Mouse (Mus musculus): ENCODE measurements around the gene Fgf4.
"Not testable (repeated sequence)": the region's sequence is repeated elsewhere in the genome, so short reads cannot be mapped to it uniquely, and the experiment has no call there.

Gene Fgf4

DNA sequence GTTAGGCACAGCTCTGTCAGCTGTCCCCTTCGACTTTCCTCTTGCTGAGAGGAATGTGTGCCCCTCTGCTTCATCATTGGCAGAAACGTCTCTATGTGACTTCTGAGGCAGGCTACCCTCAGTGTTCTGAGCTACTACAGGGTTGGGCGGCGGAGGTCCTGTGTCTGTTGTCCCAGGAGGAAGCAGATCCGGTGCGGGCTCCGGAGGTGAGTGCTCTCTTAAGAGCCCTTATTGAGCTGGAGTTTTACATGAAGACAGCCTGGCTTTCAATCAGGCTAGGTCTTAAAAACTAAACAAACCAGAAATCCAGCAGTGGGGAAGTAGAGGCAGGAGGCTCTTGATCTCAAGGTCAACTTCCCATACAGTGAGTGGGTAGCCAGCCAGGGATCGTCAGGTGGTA lies 20.4 kb downstream of the Fgf4 start:
- DNase-seq: no peak

DNA sequence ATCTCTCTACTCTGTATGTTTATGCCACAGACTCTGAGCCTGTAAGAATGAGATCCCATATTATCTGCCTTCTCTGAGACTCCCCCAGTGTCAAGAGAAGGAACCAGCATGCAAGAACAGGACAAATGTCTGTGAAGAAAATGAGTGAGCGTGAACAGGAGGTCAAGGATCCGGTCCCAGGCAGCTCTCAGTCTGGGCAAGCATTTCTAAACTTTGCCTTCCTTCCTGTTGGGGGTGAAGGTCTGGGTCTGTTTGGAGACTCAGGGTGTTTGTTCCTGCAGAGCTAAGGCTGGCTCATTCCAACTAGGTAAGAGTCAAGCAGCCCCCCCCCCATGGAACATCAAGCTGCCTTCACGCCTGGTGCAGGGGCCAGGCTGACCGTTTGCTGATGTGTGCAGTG lies 25.3 kb downstream of the Fgf4 start:
- no peak for DNase-seq

DNA sequence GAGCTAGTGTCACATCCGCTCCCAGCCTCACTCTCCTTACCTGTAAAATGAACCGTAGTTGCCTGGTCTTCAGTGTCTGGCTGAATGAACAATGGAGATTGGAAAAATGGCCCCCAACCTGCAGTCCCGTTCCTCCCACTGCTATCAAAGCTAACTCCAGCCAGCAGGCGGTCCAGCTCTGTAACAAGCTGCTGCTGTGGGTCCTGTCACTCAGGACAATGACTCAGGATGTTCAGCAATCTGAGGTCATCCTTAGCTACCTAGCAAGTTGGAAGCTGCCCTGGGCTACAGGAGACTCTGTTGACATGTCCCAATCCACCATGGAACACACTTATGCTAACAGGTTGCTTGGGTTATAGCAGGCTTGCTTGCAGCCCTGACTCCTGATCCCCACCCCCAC lies 26.0 kb downstream of the Fgf4 start:
- DNase-seq: no peak

DNA sequence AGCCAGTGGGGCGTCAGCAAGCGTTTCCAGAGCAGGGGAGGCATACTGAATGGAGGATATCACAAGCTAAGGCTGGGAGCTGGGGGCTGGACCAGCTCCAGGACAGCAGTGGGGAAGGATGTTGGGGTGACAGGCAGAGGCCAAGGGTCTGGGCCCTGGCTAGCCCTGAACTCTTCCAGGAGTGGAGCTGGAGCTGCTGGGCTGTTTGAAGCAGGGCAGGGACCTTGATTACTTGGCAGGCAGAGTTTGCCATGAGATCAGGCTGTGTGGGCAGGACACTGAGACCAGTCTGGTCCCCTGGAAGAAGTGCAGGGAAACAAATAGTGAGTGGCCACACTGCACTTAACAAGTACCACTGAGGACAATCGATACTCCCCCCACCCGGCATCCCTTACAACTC lies 27.1 kb downstream of the Fgf4 start:
- DNase-seq: no peak

DNA sequence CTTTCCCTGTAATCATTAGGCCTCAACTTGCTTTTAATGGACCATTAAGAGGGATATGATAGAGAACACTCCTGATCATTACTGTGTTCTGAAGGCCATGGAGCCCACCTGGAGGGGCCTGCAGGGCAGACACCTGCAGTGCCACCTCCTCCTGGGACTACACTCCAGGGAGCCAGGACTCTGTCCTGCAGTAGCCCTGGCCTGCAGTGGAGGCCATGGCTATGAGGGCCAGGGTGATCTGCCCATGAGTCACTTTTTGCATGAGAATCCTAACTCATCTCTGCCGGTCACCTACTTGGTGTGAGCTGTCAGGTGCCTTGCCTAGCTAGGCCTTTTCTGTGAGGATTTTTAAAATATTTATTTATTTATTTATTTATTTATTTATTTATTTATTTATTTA lies 31.2 kb downstream of the Fgf4 start:
- DNase-seq: no peak

DNA sequence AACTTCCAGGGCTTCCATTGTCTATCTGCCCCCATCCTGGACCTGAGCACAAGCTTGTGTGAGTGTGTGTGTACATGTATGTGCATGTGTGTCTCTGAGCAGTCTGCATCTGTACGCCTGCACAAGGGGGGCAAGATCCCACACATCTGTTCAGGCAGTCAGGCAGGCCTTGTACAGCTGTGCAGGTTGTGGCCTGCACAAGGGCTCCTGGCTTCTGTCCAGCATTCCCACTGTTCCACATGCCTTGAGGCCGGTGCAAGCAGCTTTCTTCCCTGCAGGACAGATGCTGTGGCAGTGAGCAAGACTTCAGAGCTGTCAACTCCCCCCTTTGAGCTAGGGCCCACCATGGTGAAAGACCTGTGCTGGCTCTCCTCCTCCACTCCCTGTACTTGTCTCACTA lies 35.9 kb downstream of the Fgf4 start:
- DNase-seq: no peak

GRCm38 (mm10) chr7:144887672-144888071 lies 40.5 kb downstream of the Fgf4 start:
- no peak for DNase-seq

- DNase-seq: no peak
Measured at GRCm38 (mm10) chr7:144888564-144889299, 41.6 kb downstream of the Fgf4 start.

- not testable (repeated sequence) for DNase-seq
Measured at GRCm38 (mm10) chr7:144890661-144891060, 43.5 kb downstream of the Fgf4 start.

DNA sequence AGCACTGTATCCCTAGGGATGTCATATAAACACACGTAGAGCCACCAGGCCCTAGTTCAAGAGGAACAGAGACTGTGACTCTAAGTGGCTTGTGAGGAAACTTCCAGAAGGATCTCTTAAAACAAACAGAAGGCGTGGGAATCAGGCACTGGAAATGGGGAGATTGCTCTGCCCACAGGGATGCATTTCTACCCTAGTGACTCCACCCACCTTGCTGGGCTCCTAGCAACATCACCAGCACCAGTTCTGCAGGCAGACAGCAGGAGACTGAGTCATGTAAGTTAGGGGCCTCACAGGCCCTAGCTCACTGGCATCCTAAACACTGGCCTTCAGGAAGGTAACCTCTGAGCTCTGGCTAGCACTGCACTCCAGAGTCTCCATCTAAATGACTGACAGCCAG lies 44.7 kb downstream of the Fgf4 start:
- DNase-seq: no peak

DNA sequence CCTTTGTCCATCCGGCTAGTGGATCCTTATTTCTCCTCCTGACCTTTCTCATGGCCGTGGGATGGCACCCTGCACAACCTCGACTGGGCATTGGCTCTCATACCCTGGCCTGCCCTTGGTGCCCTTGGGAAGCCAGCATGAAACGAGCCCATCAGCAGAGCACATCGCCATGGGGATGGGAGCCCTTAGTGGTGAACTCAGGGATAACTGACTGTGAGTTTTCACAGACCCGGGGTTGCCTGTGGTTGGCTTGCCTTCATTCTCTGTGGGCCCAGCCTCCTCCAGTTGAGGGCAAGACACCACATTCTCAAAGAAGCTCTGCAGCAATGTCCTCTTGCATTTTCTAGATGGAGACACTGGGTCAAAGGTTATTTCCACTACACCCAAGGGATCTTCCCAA lies 45.2 kb downstream of the Fgf4 start:
- no peak for DNase-seq

DNA sequence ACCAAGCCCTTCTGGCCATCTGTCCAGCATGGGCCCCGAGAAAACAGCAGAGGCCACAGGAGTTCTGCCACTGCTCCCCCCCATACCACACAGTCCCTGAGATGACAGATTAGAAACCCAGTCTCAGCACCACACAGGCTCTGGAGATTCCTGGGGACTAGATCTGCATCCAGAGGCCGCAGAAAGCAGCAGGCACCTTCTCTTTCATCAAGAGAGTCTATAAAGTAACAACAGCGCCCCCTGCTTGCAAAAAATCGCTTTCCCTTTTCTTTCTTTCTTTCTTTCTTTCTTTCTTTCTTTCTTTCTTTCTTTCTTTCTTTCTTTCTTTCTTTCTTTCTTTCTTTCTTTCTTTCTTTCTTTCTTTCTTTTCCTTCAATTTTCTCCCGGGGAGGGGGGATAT lies 47.0 kb downstream of the Fgf4 start:
- no peak for DNase-seq

- DNase-seq: no peak
Measured at GRCm38 (mm10) chr7:144894706-144895105, 47.5 kb downstream of the Fgf4 start.

DNA sequence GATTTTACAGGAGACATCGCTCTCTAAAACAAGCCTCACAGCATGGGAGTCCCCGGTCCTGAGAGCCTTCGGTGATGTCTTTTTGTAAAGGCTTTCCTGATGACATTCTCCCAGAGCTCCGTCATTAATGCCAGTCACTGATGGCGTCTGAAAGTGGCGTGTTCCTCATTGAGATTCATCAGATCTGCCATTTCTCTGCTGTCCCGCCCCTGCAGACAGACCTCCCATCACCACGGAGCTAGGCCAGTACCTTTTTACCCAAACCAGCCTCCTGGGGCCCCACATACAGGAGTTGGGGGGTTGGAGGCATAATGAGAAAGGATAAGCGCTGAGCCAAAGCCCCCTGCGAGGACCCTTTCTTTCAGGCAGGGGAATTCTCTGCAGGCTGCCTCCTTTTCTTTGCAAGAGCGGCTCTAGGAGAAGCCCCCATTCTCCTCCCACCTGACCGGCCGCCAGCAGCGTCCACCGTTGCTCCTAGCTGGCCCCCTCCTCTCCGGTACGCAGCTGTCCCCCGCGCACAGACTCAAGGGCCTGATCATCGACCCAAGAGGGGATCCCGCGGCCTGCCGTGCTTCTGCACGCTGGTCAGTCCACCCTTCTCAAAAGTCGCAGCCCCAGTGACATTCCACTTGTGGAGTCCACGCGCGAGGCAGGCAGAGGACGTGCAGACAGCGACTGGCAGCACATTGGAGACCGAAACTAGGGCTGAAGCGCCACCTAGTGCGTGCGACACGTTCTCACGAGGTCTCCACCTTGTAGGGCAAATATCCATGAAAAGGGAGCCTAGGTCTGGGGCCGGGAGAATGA lies 48.3 kb downstream of the Fgf4 start:
- peak; percentile 55 for DNase-seq

- DNase-seq: no peak
Measured at GRCm38 (mm10) chr7:144896294-144897218, 49.4 kb downstream of the Fgf4 start, which contains the start of gene Fgf15. TSS of gene Fgf15 (plus strand) at chr7:144896531.

DNA sequence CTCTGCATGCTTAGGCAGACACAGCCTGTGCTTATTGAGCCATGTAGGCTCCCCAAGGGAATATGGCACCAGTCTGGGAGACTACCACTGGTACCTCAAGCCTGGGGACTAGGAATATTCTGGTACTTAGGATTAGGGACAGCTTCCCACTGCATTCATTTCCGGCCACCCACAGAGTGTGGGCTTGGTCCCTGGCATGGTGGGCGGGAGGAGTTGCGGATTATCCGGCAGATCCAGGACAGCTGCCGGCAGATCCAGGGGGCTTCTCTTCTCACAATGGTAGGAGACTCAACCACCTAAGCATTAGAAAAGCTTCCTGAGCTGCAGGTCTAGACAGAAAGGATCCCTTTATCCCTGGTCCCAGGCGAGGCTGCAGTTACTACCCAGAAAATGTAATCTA lies 51.3 kb downstream of the Fgf4 start:
- no peak for DNase-seq

- not testable (repeated sequence) for DNase-seq
Measured at GRCm38 (mm10) chr7:144905514-144905913, 58.3 kb downstream of the Fgf4 start.

- peak; percentile 40 for DNase-seq
Measured at GRCm38 (mm10) chr7:144906708-144907397, 59.7 kb downstream of the Fgf4 start.

GRCm38 (mm10) chr7:144907793-144908192 lies 60.6 kb downstream of the Fgf4 start:
- DNase-seq: no peak

DNA sequence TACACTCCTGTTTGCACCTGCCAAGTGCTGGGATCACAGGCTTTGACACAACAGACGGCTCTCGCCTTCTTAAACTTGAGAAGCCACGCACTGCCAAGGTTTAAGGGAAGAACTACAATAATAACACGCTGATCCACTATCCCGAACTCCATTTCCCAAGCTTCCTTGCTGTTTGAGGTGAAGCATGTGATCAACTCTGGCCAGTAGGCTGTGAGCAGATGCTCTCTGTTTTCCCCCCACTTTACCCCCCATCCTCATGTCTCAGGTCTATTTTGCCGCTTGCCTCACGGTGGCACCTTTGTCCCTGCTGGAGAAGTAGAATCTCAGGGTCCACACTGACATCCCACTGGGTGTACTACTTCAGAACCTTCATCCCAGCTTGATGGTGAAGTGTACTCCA lies 61.5 kb downstream of the Fgf4 start:
- no peak for DNase-seq

GRCm38 (mm10) chr7:144911121-144911520 lies 64.0 kb downstream of the Fgf4 start:
- DNase-seq: no peak

- DNase-seq: peak; percentile 59
Measured at GRCm38 (mm10) chr7:144912897-144913296, 65.7 kb downstream of the Fgf4 start.

All from cerebellum, adult 11 months (tissue).